Mouse (Mus musculus) adrenal gland, postnatal 0 days (tissue): ENCODE measurements around the gene Tecr. TPM values are rescaled to one million over a fixed set of nuclear protein-coding genes. Genes with fewer than 3 reads are reported as not detected.

Source experiments
- polyA plus RNA-seq: library from polyadenylated mRNA; unstranded; fragments of >200 nt; fragmentation: Nextera tagmentation; extraction: Ambion mirVana; gene quantifications from 2 replicates; pipeline ENCODE4 v1.2.1, GENCODE M21; 2015

The Tecr gene
- polyA plus RNA-seq: 443 and 550 TPM in 2 replicates

GRCm38 (mm10) chr8:83607661-83608397 is at the start of gene Tecr, which contains the start of gene Dnajb1:
Gene Tecr (minus strand): TSS chr8:83607971.
Gene Dnajb1 (plus strand): TSS chr8:83608193.

GRCm38 (mm10) chr8:83652030-83652743 is 44.4 kb upstream of the Tecr start, which contains the start of gene Gipc1:
Gene Gipc1 (plus strand): TSS chr8:83652677.

GRCm38 (mm10) chr8:83566469-83567395 is 41.0 kb downstream of the Tecr start, which contains the start of gene Ndufb7:
Gene Ndufb7 (plus strand): TSS chr8:83566671.

GRCm38 (mm10) chr8:83535736-83536135 is 72.0 kb downstream of the Tecr start, which contains the start of gene Olfr370:
Gene Olfr370 (plus strand): TSS chr8:83535780.

Other genes starting within 250 kb of the Tecr start
- gene Clgn, start 218.1 kb downstream of the Tecr start, polyA plus RNA-seq: 0.43 and 1.9 TPM in 2 replicates
- gene Scoc, start 149.6 kb downstream of the Tecr start, polyA plus RNA-seq: 95.7 and 97.6 TPM in 2 replicates
- not detected in 2 replicates for gene Olfr370, start 72.2 kb downstream of the Tecr start, polyA plus RNA-seq
- 361 and 391 TPM in 2 replicates for gene Ndufb7, start 41.3 kb downstream of the Tecr start, polyA plus RNA-seq
- gene Dnajb1, start 222 bp upstream of the Tecr start, polyA plus RNA-seq: 33.3 and 38.0 TPM in 2 replicates
- gene Gipc1, start 44.7 kb upstream of the Tecr start, polyA plus RNA-seq: 97.0 and 103 TPM in 2 replicates
- 0.63 and 0.99 TPM in 2 replicates for gene Ptger1, start 58.7 kb upstream of the Tecr start, polyA plus RNA-seq
- 22.4 and 35.0 TPM in 2 replicates for gene Pkn1, start 91.2 kb upstream of the Tecr start, polyA plus RNA-seq
- gene Ddx39, start 107.2 kb upstream of the Tecr start, polyA plus RNA-seq: 38.0 and 49.4 TPM in 2 replicates
- 19.5 and 23.6 TPM in 2 replicates for gene Adgre5, start 133.4 kb upstream of the Tecr start, polyA plus RNA-seq